In genomic region chr11:98400161-98400726, GRCm38 (mm10) we compare ENCODE assay signal across 8 mouse cellular contexts. TPM values are rescaled to one million over a fixed set of nuclear protein-coding genes. Genes with fewer than 3 reads are reported as not detected.
DNase-seq lines count a peak whose midpoint lies in the region; ATAC-seq and TF ChIP-seq lines count a peak whose summit lies in the region.

Gene Pgap3, minus strand, starts transcription at chr11:98400490.

- peaks cover 5% of the 10 kb centered on the region for H3K4me1 ChIP-seq in heart, embryonic 11.5 days (ENCODE audit: control insufficient read depth, insufficient read depth, low read length)
- peaks cover 4% of the 10 kb centered on the region for H3K4me1 ChIP-seq in kidney, postnatal 0 days (replicated peaks; ENCODE audit: insufficient read depth, low read length)
- H3K4me1 ChIP-seq in liver, embryonic 11.5 days (replicated peaks; ENCODE audit: control insufficient read depth, insufficient read depth, low read length) = peaks cover 5% of the 10 kb centered on the region; the same call in 1 of the 2 replicates
- peaks cover 4% of the 10 kb centered on the region for H3K4me1 ChIP-seq in stomach, embryonic 14.5 days (ENCODE audit: control insufficient read depth, insufficient read depth, low read length)

- peak within 1 kb of the TSS; percentile 75 for H3K4me2 ChIP-seq in heart, embryonic 11.5 days
- H3K4me2 ChIP-seq in kidney, postnatal 0 days (ENCODE audit: low read length) = peak within 1 kb of the TSS; percentile 81
- H3K4me2 ChIP-seq in liver, embryonic 11.5 days = peak within 1 kb of the TSS; percentile 82
- peak within 1 kb of the TSS; percentile 85 for H3K4me2 ChIP-seq in stomach, embryonic 14.5 days (replicated peaks; ENCODE audit: low read depth, low read length)

- peak; percentile 92 to 93 for DNase-seq in B cell, adult 2 months
- peak; percentile 97 for DNase-seq in brain, adult 2 months (ENCODE audit: low read depth, low spot score)
- peak; percentile 96 for DNase-seq in kidney, postnatal 0 days (ENCODE audit: low spot score)
- DNase-seq in liver, embryonic 11.5 days (ENCODE audit: low spot score) = peak; percentile 89
- peak; percentile 95 for DNase-seq in naive thymus-derived CD4-positive, alpha-beta T cell, adult 2 months (ENCODE audit: low read depth)

- no peaks in the 10 kb centered on the region for H3K36me3 ChIP-seq in heart, embryonic 11.5 days (ENCODE audit: control insufficient read depth, insufficient read depth, low read length)
- H3K36me3 ChIP-seq in kidney, postnatal 0 days (ENCODE audit: insufficient read depth, low read length) = no peaks in the 10 kb centered on the region
- no peaks in the 10 kb centered on the region for H3K36me3 ChIP-seq in liver, embryonic 11.5 days (ENCODE audit: control insufficient read depth, insufficient read depth, low read length)
- no peaks in the 10 kb centered on the region for H3K36me3 ChIP-seq in stomach, embryonic 14.5 days (ENCODE audit: control insufficient read depth, insufficient read depth, low read length)

- H3K4me3 ChIP-seq in heart, embryonic 11.5 days (ENCODE audit: low read depth, low read length) = peak within 1 kb of the TSS; percentile 68
- peak within 1 kb of the TSS; percentile 63 for H3K4me3 ChIP-seq in kidney, postnatal 0 days (replicated peaks; ENCODE audit: low read depth, low read length)
- peak within 1 kb of the TSS; percentile 76 for H3K4me3 ChIP-seq in liver, embryonic 11.5 days (ENCODE audit: low read depth, low read length)
- H3K4me3 ChIP-seq in stomach, embryonic 14.5 days (ENCODE audit: low read depth, low read length) = peak within 1 kb of the TSS; percentile 61

- peak within 1 kb of the TSS; percentile 85 for H3K9ac ChIP-seq in heart, embryonic 11.5 days (ENCODE audit: low read depth, low read length)
- H3K9ac ChIP-seq in kidney, postnatal 0 days (ENCODE audit: low read depth, low read length) = peak within 1 kb of the TSS; percentile 81
- peak within 1 kb of the TSS; percentile 83 for H3K9ac ChIP-seq in liver, embryonic 11.5 days (ENCODE audit: low read depth, low read length)
- peak within 1 kb of the TSS; percentile 54 for H3K9ac ChIP-seq in stomach, embryonic 14.5 days (replicated peaks; ENCODE audit: low read depth, low read length)

- H3K27me3 ChIP-seq in heart, embryonic 11.5 days (ENCODE audit: control insufficient read depth, insufficient read depth, low read length) = no peaks in the 10 kb centered on the region
- no peaks in the 10 kb centered on the region for H3K27me3 ChIP-seq in kidney, postnatal 0 days (ENCODE audit: insufficient read depth, low read length)
- no peaks in the 10 kb centered on the region; the same call in 1 of the 2 replicates for H3K27me3 ChIP-seq in liver, embryonic 11.5 days (replicated peaks; ENCODE audit: control insufficient read depth, insufficient read depth, low read length)
- no peaks in the 10 kb centered on the region for H3K27me3 ChIP-seq in stomach, embryonic 14.5 days (ENCODE audit: control insufficient read depth, insufficient read depth, low read length)

- no peak for TF ChIP-seq CTCF in kidney, postnatal 0 days (IDR thresholded peaks at IDR 0.05; ENCODE audit: low read depth)

- H3K27ac ChIP-seq in heart, embryonic 11.5 days (ENCODE audit: low read depth, low read length) = peak within 1 kb of the TSS; percentile 96
- peak within 1 kb of the TSS; percentile 98 for H3K27ac ChIP-seq in kidney, postnatal 0 days
- H3K27ac ChIP-seq in liver, embryonic 11.5 days (ENCODE audit: low read depth, low read length) = peak within 1 kb of the TSS; percentile 92
- H3K27ac ChIP-seq in stomach, embryonic 14.5 days (ENCODE audit: low read length) = peak within 1 kb of the TSS; percentile 95

- WGBS in heart, embryonic 11.5 days (ENCODE audit: insufficient replicate concordance) = 1% methylated on average over 40 of the region's 40 CpGs
- WGBS in kidney, postnatal 0 days = under 1% methylated on average over 40 of the region's 40 CpGs
- under 1% methylated on average over 40 of the region's 40 CpGs for WGBS in liver, embryonic 11.5 days
- WGBS in stomach, embryonic 14.5 days = under 1% methylated on average over 40 of the region's 40 CpGs

- H3K9me3 ChIP-seq in heart, embryonic 11.5 days (replicated peaks; ENCODE audit: control insufficient read depth, low read length) = no peaks in the 10 kb centered on the region
- H3K9me3 ChIP-seq in kidney, postnatal 0 days (replicated peaks; ENCODE audit: low read length) = no peaks in the 10 kb centered on the region
- H3K9me3 ChIP-seq in liver, embryonic 11.5 days (ENCODE audit: control insufficient read depth, low read length) = no peaks in the 10 kb centered on the region
- H3K9me3 ChIP-seq in stomach, embryonic 14.5 days (ENCODE audit: control insufficient read depth, low read depth, low read length) = no peaks in the 10 kb centered on the region

- ATAC-seq in erythroblast, adult 5-6 weeks (replicated peaks; ENCODE audit: low FRiP score, poor library complexity, severe bottlenecking) = peak; percentile 91
- peak; percentile 77 for ATAC-seq in heart, embryonic 11.5 days (replicated peaks; ENCODE audit: insufficient number of reproducible peaks, low FRiP score, low TSS enrichment)
- ATAC-seq in kidney, postnatal 0 days (replicated peaks; ENCODE audit: low FRiP score, low read depth) = peak; percentile 86
- ATAC-seq in liver, embryonic 11.5 days (replicated peaks; ENCODE audit: low FRiP score) = peak; percentile 89
- ATAC-seq in stomach, embryonic 14.5 days (ENCODE audit: insufficient number of reproducible peaks, insufficient read depth, low FRiP score, low read depth) = peak; percentile 88

RNA-seq across cellular contexts. Expression of gene Pgap3, which starts in this region (rescaled TPM):
- total RNA-seq in erythroblast, adult 5-6 weeks (2015; ENCODE audit: low replicate concordance) = not detected in 2 replicates
- 0.56 TPM in 1 of 2 replicates, not detected in the other for total RNA-seq in erythroblast, adult 5-6 weeks (2017; ENCODE audit: low replicate concordance)
- 10.6 and 13.7 TPM in 2 replicates for polyA plus RNA-seq in heart, embryonic 11.5 days (2014; fragmentation: Nextera tagmentation; extraction: Ambion mirVana)
- 16.1 and 17.4 TPM in 2 replicates for polyA plus RNA-seq in kidney, postnatal 0 days (2015; fragmentation: Nextera tagmentation; extraction: Ambion mirVana)
- polyA plus RNA-seq in liver, embryonic 11.5 days (2014; fragmentation: Nextera tagmentation; extraction: Ambion mirVana) = 6.4 and 8.5 TPM in 2 replicates
- polyA plus RNA-seq in stomach, embryonic 14.5 days (2014; fragmentation: Nextera tagmentation; extraction: Ambion mirVana) = 12.6 and 13.6 TPM in 2 replicates

Comparison
In these comparisons a context has a peak if more than half of its experiments do, and no peak if none do; other contexts are left out.
1. Peak in every context shown above with its lines: DNase-seq, ATAC-seq, H3K4me3 ChIP-seq and H3K27ac ChIP-seq.
2. Peak in ATAC-seq in erythroblast, adult 5-6 weeks; RNA of the gene not detected or under 1 TPM.